ENCODE assay signal across 11 mouse cellular contexts in genomic region chr5:149538531-149538930, GRCm38 (mm10). TPM values are rescaled to one million over a fixed set of nuclear protein-coding genes. Genes with fewer than 3 reads are reported as not detected.
DNase-seq lines count a peak whose midpoint lies in the region; ATAC-seq and TF ChIP-seq lines count a peak whose summit lies in the region.
"Had no signal": no experiment of that assay in that cellular context is flagged by ENCODE, and none has a peak within 500 bp of the region (broad histone marks: within the 10 kb centered on the region; RNA-seq: fewer than 3 reads in every experiment).

No protein-coding gene starts in this region.

- TF ChIP-seq POLR2A in kidney, adult 2 months (IDR thresholded peaks at IDR 0.05; ENCODE audit: low read depth, low read length) = no peak

- H3K9ac ChIP-seq in heart, postnatal 0 days (replicated peaks; ENCODE audit: low read depth, low read length) = no peak overlapping the region

- no peaks in the 10 kb centered on the region for H3K27me3 ChIP-seq in kidney, adult 2 months (replicated peaks; ENCODE audit: control insufficient read depth, insufficient read depth, low read length)
- H3K27me3 ChIP-seq in embryonic facial prominence, embryonic 10.5 days (replicated peaks; ENCODE audit: low read depth, poor library complexity, severe bottlenecking) = 0 out of 2 replicates have a peak, but pooled peaks cover 7% of the 10 kb centered on the region
- H3K27me3 ChIP-seq in heart, postnatal 0 days (ENCODE audit: control insufficient read depth, insufficient read depth, low read length) = peaks cover 12% of the 10 kb centered on the region

- no peaks in the 10 kb centered on the region for H3K9me3 ChIP-seq in embryonic facial prominence, embryonic 10.5 days
- H3K9me3 ChIP-seq in heart, postnatal 0 days (replicated peaks; ENCODE audit: control insufficient read depth, low read length) = no peaks in the 10 kb centered on the region

- WGBS in kidney, adult 2 months = 46% methylated on average over 8 of the region's 8 CpGs
- 67% methylated on average over 8 of the region's 8 CpGs for WGBS in embryonic facial prominence, embryonic 10.5 days
- 34% methylated on average over 8 of the region's 8 CpGs for WGBS in heart, postnatal 0 days

- TF ChIP-seq EP300 in heart, postnatal 0 days (IDR thresholded peaks at IDR 0.05; ENCODE audit: low read depth) = no peak

- H3K27ac ChIP-seq in kidney, adult 2 months (ENCODE audit: insufficient read depth, low read depth, low read length) = no peak overlapping the region
- H3K27ac ChIP-seq in embryonic facial prominence, embryonic 10.5 days (replicated peaks) = peak overlapping the region; percentile 37
- H3K27ac ChIP-seq in heart, postnatal 0 days (ENCODE audit: low read depth) = no peak overlapping the region

- DNase-seq in kidney, adult 2 months = peak; percentile 39
- DNase-seq in kidney, adult 18-20 months = no peak
- no peak for DNase-seq in embryonic facial prominence, embryonic 10.5 days (ENCODE audit: low spot score)
- DNase-seq in heart, postnatal 0 days (ENCODE audit: low spot score) = peak; percentile 40
- DNase-seq in lung, postnatal 4 days = peak; percentile 37 to 60
- DNase-seq in thymus, postnatal 0 days (ENCODE audit: low spot score) = no peak
- no peak for DNase-seq in cerebellum, adult 8-10 months
- DNase-seq in urinary bladder, postnatal 4 days (ENCODE audit: low spot score in 2 of 2) = no peak
- DNase-seq: thymus, postnatal 36 days had no signal

- peak; percentile 75 for ATAC-seq in heart, postnatal 0 days (ENCODE audit: insufficient read depth, low read depth)

- H3K4me1 ChIP-seq in kidney, adult 2 months (ENCODE audit: control insufficient read depth, insufficient read depth, low read length) = no peaks in the 10 kb centered on the region
- peaks cover 20% of the 10 kb centered on the region for H3K4me1 ChIP-seq in embryonic facial prominence, embryonic 10.5 days
- H3K4me1 ChIP-seq in heart, postnatal 0 days (ENCODE audit: control insufficient read depth, insufficient read depth) = peaks cover 14% of the 10 kb centered on the region; the same call in 1 of the 2 replicates

- no peak for TF ChIP-seq CTCF in kidney, adult 2 months (conservative IDR thresholded peaks at IDR 0.05; ENCODE audit: insufficient read depth, insufficient read length, low read depth, low read length)
- TF ChIP-seq CTCF in heart, postnatal 0 days (IDR thresholded peaks at IDR 0.05; ENCODE audit: low read depth) = no peak

- H3K4me3 ChIP-seq in kidney, adult 2 months (ENCODE audit: insufficient read depth, low read depth, low read length) = no peak overlapping the region
- H3K4me3 ChIP-seq in embryonic facial prominence, embryonic 10.5 days = 0 out of 2 replicates have a peak overlapping the region, but pooled peaks have one; percentile 25
- no peak overlapping the region for H3K4me3 ChIP-seq in heart, postnatal 0 days (ENCODE audit: low read depth, low read length)

- no peaks in the 10 kb centered on the region for H3K36me3 ChIP-seq in kidney, adult 2 months (ENCODE audit: control insufficient read depth, insufficient read depth, low read length)
- H3K36me3 ChIP-seq in embryonic facial prominence, embryonic 10.5 days (replicated peaks) = no peaks in the 10 kb centered on the region
- no peaks in the 10 kb centered on the region for H3K36me3 ChIP-seq in heart, postnatal 0 days (replicated peaks; ENCODE audit: control insufficient read depth, insufficient read depth, low read length)
- H3K36me3 ChIP-seq: G1E had no signal

- peak overlapping the region; percentile 52 for H3K4me2 ChIP-seq in heart, postnatal 0 days (ENCODE audit: low read depth, low read length)

RNA-seq across cellular contexts. Expression of gene Wdr95, which starts 10.1 kb away (rescaled TPM):
- polyA plus RNA-seq in kidney, adult 2 months (2012; rRNA removed) = 0.03 TPM in 1 of 2 replicates, not detected in the other
- not detected in 2 replicates for polyA plus RNA-seq in embryonic facial prominence, embryonic 10.5 days (2016; fragmentation: Nextera tagmentation; extraction: Ambion mirVana)
- total RNA-seq in heart, postnatal 0 days (2014; rRNA removed; ENCODE audit: low replicate concordance) = not detected in 2 replicates
- 0.19 TPM in 1 of 2 replicates, not detected in the other for polyA plus RNA-seq in heart, postnatal 0 days (2015; fragmentation: Nextera tagmentation; extraction: Ambion mirVana)
- polyA plus RNA-seq in thymus, postnatal 0 days (2015; fragmentation: Nextera tagmentation; extraction: Ambion mirVana) = 0.07 and 0.31 TPM in 2 replicates
- total RNA-seq: G1E had no signal
- polyA plus RNA-seq: G1E; liver, embryonic 11.5 days had no signal

Comparison
In these comparisons a context has a peak if more than half of its experiments do, and no peak if none do; other contexts are left out.
1. DNase-seq: peak in kidney, adult 2 months (single experiment), heart, postnatal 0 days (single experiment) and lung, postnatal 4 days (2 of 2); none in kidney, adult 18-20 months (single experiment), embryonic facial prominence, embryonic 10.5 days (single experiment), thymus, postnatal 0 days (single experiment), cerebellum, adult 8-10 months (single experiment) and urinary bladder, postnatal 4 days (0 of 2).